Mouse (Mus musculus) CH12.LX (cell line): ENCODE data around the gene Pdlim5. TPM values are rescaled to one million over a fixed set of nuclear protein-coding genes. Genes with fewer than 3 reads are reported as not detected.

Experiments
- DNase-seq: peaks from one replicate; pipeline ENCODE4 v3.0.0-alpha.2; 2013; ENCODE audit errors: extremely low read depth
- H3K27ac ChIP-seq: 2 replicates; pipeline ENCODE4 v1.5.1; 2012; ENCODE audit warnings: low read depth, mild to moderate bottlenecking, control low read depth, moderate library complexity; ENCODE audit not compliant: insufficient read depth
- H3K27me3 ChIP-seq: replicated peaks from 2 replicates; pipeline ENCODE3; 2012; ENCODE audit warnings: inconsistent platforms
- H3K36me3 ChIP-seq, 2 experiments: replicated peaks in 1 of 2; 2 replicates each; pipeline versions ENCODE3 to v1.6.1; 2012; ENCODE audit warnings: inconsistent platforms in 1 of 2, low read length in 1 of 2, mild to moderate bottlenecking in 1 of 2, mixed read lengths in 1 of 2, moderate library complexity in 1 of 2; ENCODE audit not compliant: control insufficient read depth in 1 of 2, insufficient read depth in 1 of 2
- H3K4me1 ChIP-seq, 2 experiments: 2 replicates each; pipeline ENCODE4 v1.6.1; 2012; ENCODE audit warnings: inconsistent platforms in 1 of 2, moderate library complexity in 1 of 2; ENCODE audit not compliant: insufficient read depth in 2 of 2, control insufficient read depth in 1 of 2
- H3K4me2 ChIP-seq: 2 replicates; pipeline ENCODE4 v1.6.1; 2012; ENCODE audit warnings: low read depth, mild to moderate bottlenecking, control low read depth; ENCODE audit not compliant: poor library complexity, insufficient read depth, severe bottlenecking
- H3K4me3 ChIP-seq, 3 experiments: fragments of 150-350 bp in 1 of 3; sonication (generic) in 1 of 3; replicated peaks in 1 of 3; 2 replicates each; pipeline versions ENCODE3 to v1.5.1; 2011 to 2012; ENCODE audit warnings: low read depth in 2 of 3, low read length in 2 of 3, mild to moderate bottlenecking in 2 of 3, moderate library complexity in 2 of 3, control low read depth in 1 of 3, improper control_type of control experiment in 1 of 3, inconsistent platforms in 1 of 3, mixed read lengths in 1 of 3; ENCODE audit not compliant: poor library complexity in 1 of 3
- H3K79me2 ChIP-seq: replicated peaks from 2 replicates; pipeline ENCODE4 v1.6.1; 2012; ENCODE audit warnings: mild to moderate bottlenecking, moderate library complexity; ENCODE audit not compliant: control insufficient read depth, poor library complexity, insufficient read depth, severe bottlenecking; ENCODE audit errors: extremely low read depth
- H3K9ac ChIP-seq: 2 replicates; pipeline ENCODE4 v1.6.1; 2012; ENCODE audit warnings: low read depth, mild to moderate bottlenecking, control low read depth, moderate library complexity; ENCODE audit not compliant: insufficient read depth
- H3K9me3 ChIP-seq: replicated peaks from 2 replicates; pipeline ENCODE3; 2012; ENCODE audit warnings: low read length, inconsistent platforms, mixed read lengths
- BHLHE40 ChIP-seq: IDR thresholded peaks from 2 replicates; pipeline ENCODE4 v1.6.1; 2011; ENCODE audit warnings: mild to moderate bottlenecking, low read depth, low read length, improper control_type of control experiment
- CHD1 ChIP-seq: IDR thresholded peaks from 2 replicates; pipeline ENCODE4 v1.6.1; 2012; ENCODE audit warnings: low read depth, low read length, improper control_type of control experiment, inconsistent platforms
- CHD2 ChIP-seq: IDR thresholded peaks from 2 replicates; pipeline ENCODE4 v1.6.1; 2011; ENCODE audit warnings: low read length, improper control_type of control experiment
- CTCF ChIP-seq, 2 experiments: IDR thresholded peaks in 1 of 2; conservative IDR thresholded peaks in 1 of 2; 2 replicates each; pipeline ENCODE4 v1.5.1; 2011 to 2012; ENCODE audit warnings: low read depth in 2 of 2, low read length in 2 of 2, improper control_type of control experiment in 1 of 2, inconsistent platforms in 1 of 2, mild to moderate bottlenecking in 1 of 2, moderate library complexity in 1 of 2
- E2F4 ChIP-seq: IDR thresholded peaks from 2 replicates; pipeline ENCODE4 v1.6.1; 2011; ENCODE audit warnings: low read depth, low read length, improper control_type of control experiment; ENCODE audit not compliant: insufficient replicate concordance
- ELF1 ChIP-seq: IDR thresholded peaks from 2 replicates; pipeline ENCODE4 v1.6.1; 2014; ENCODE audit warnings: low read depth, mild to moderate bottlenecking, inconsistent platforms, low read length, improper control_type of control experiment
- EP300 ChIP-seq: IDR thresholded peaks from 2 replicates; pipeline ENCODE4 v1.6.1; 2011; ENCODE audit warnings: low read length, improper control_type of control experiment
- ETS1 ChIP-seq: conservative IDR thresholded peaks from 2 replicates; pipeline ENCODE4 v1.6.1; 2012; ENCODE audit warnings: low read depth, mild to moderate bottlenecking, inconsistent platforms, low read length, improper control_type of control experiment, moderate library complexity
- GABPA ChIP-seq: IDR thresholded peaks from 2 replicates; pipeline ENCODE4 v1.6.1; 2012; ENCODE audit warnings: low read depth, low read length, improper control_type of control experiment, inconsistent platforms; ENCODE audit not compliant: insufficient replicate concordance
- JUN ChIP-seq: IDR thresholded peaks from 2 replicates; pipeline ENCODE4 v1.6.1; 2011; ENCODE audit warnings: low read depth, mild to moderate bottlenecking, low read length, improper control_type of control experiment, moderate library complexity; ENCODE audit not compliant: insufficient read depth
- JUND ChIP-seq: conservative IDR thresholded peaks from 2 replicates; pipeline ENCODE4 v1.6.1; 2011; ENCODE audit warnings: low read depth, low read length, improper control_type of control experiment
- KAT2A ChIP-seq: IDR thresholded peaks from 2 replicates; pipeline ENCODE4 v1.6.1; 2012; ENCODE audit warnings: low read length, improper control_type of control experiment, inconsistent platforms; ENCODE audit not compliant: insufficient replicate concordance
- MAFK ChIP-seq: IDR thresholded peaks from 2 replicates; pipeline ENCODE4 v1.6.1; 2011; ENCODE audit warnings: low read length, improper control_type of control experiment; ENCODE audit not compliant: insufficient replicate concordance
- MAX ChIP-seq: IDR thresholded peaks from 2 replicates; pipeline ENCODE4 v1.6.1; 2011; ENCODE audit warnings: low read length, improper control_type of control experiment
- MAZ ChIP-seq: IDR thresholded peaks from 2 replicates; pipeline ENCODE4 v1.6.1; 2012; ENCODE audit warnings: low read depth, mild to moderate bottlenecking, inconsistent platforms, low read length, improper control_type of control experiment, moderate library complexity
- MEF2A ChIP-seq: IDR thresholded peaks from 2 replicates; pipeline ENCODE4 v1.6.1; 2014; ENCODE audit warnings: low read depth, mild to moderate bottlenecking, inconsistent platforms, low read length, improper control_type of control experiment, borderline replicate concordance
- MXI1 ChIP-seq: IDR thresholded peaks from 2 replicates; pipeline ENCODE4 v1.6.1; 2011; ENCODE audit warnings: mild to moderate bottlenecking, low read depth, low read length, improper control_type of control experiment
- MYC ChIP-seq: IDR thresholded peaks from 2 replicates; pipeline ENCODE4 v1.6.1; 2011; ENCODE audit warnings: low read depth, mild to moderate bottlenecking, improper control_type of control experiment, low read length
- NELFE ChIP-seq: IDR thresholded peaks from 2 replicates; pipeline ENCODE4 v1.6.1; 2011; ENCODE audit warnings: low read depth, low read length, improper control_type of control experiment
- NRF1 ChIP-seq: IDR thresholded peaks from 2 replicates; pipeline ENCODE4 v1.6.1; 2014; ENCODE audit warnings: low read depth, mild to moderate bottlenecking, inconsistent platforms, low read length, improper control_type of control experiment, moderate library complexity
- PAX5 ChIP-seq: IDR thresholded peaks from 2 replicates; pipeline ENCODE4 v1.6.1; 2012; ENCODE audit warnings: low read length, inconsistent platforms, mixed read lengths
- POLR2A ChIP-seq: IDR thresholded peaks from 2 replicates; pipeline ENCODE4 v1.6.1; 2011; ENCODE audit warnings: low read depth, mild to moderate bottlenecking, improper control_type of control experiment, low read length
- RAD21 ChIP-seq: IDR thresholded peaks from 2 replicates; pipeline ENCODE4 v1.6.1; 2011; ENCODE audit warnings: low read depth, mild to moderate bottlenecking, low read length, improper control_type of control experiment, moderate library complexity
- SIN3A ChIP-seq: IDR thresholded peaks from 2 replicates; pipeline ENCODE4 v1.6.1; 2012; ENCODE audit warnings: low read length, improper control_type of control experiment, inconsistent platforms
- TBP ChIP-seq: conservative IDR thresholded peaks from 2 replicates; pipeline ENCODE4 v1.6.1; 2011; ENCODE audit warnings: low read depth, low read length, improper control_type of control experiment
- TCF12 ChIP-seq: IDR thresholded peaks from 2 replicates; pipeline ENCODE4 v1.6.1; 2014; ENCODE audit warnings: low read depth, mild to moderate bottlenecking, inconsistent platforms, low read length, improper control_type of control experiment
- USF1 ChIP-seq: IDR thresholded peaks from 2 replicates; pipeline ENCODE4 v1.6.1; 2014; ENCODE audit warnings: low read depth, mild to moderate bottlenecking, inconsistent platforms, low read length, improper control_type of control experiment
- USF2 ChIP-seq: conservative IDR thresholded peaks from 2 replicates; pipeline ENCODE4 v1.6.1; 2011; ENCODE audit warnings: low read depth, low read length, improper control_type of control experiment
- ZC3H11A ChIP-seq: IDR thresholded peaks from 2 replicates; pipeline ENCODE4 v1.6.1; 2012; ENCODE audit warnings: low read depth, mild to moderate bottlenecking, inconsistent platforms, low read length, improper control_type of control experiment
- ZKSCAN1 ChIP-seq: IDR thresholded peaks from 2 replicates; pipeline ENCODE4 v1.6.1; 2012; ENCODE audit warnings: low read depth, inconsistent platforms, low read length, improper control_type of control experiment, borderline replicate concordance
- ZMIZ1 ChIP-seq: IDR thresholded peaks from 2 replicates; pipeline ENCODE4 v1.6.1; 2012; ENCODE audit warnings: low read depth, mild to moderate bottlenecking, inconsistent platforms, low read length, improper control_type of control experiment
- ZNF384 ChIP-seq: IDR thresholded peaks from 2 replicates; pipeline ENCODE4 v1.6.1; 2012; ENCODE audit warnings: low read depth, low read length, improper control_type of control experiment, inconsistent platforms
- dilution Hi-C: fragments of 300-500 bp; cut with MboI; formaldehyde crosslinking; loops from 2 replicates; pipeline ENCODE4 v1.14.3; 2020; ENCODE audit warnings: low sequenced_read_pairs; ENCODE audit not compliant: extremely low pct_unique_long_range_greater_than_20kb, extremely low pct_ligation_motif_present
- in situ Hi-C: fragments of 300-500 bp; cut with MboI; formaldehyde crosslinking; loops from 3 replicates; pipeline ENCODE4 v1.14.3; 2019; ENCODE audit warnings: low sequenced_read_pairs, low pct_ligation_motif_present, low pct_unique_long_range_greater_than_20kb, mixed read lengths
- polyA plus RNA-seq: library from polyadenylated mRNA; unstranded; fragments of >175 nt; gene quantifications from 2 replicates; pipeline ENCODE4 v1.2.1, GENCODE M21; 2012; ENCODE audit warnings: low read depth; ENCODE audit not compliant: insufficient read length
- total RNA-seq, 2 experiments: library from RNA; depleted of rRNA; stranded (reverse); fragments of 300-350 nt in 1 of 2; fragments of >200 nt in 1 of 2; gene quantifications; 2 replicates each; pipeline ENCODE4 v1.2.3; 2012 to 2014

The Pdlim5 gene
- total and polyA plus RNA-seq, 3 experiments = 22.0 to 24.6 (median 22.8) TPM

DNA sequence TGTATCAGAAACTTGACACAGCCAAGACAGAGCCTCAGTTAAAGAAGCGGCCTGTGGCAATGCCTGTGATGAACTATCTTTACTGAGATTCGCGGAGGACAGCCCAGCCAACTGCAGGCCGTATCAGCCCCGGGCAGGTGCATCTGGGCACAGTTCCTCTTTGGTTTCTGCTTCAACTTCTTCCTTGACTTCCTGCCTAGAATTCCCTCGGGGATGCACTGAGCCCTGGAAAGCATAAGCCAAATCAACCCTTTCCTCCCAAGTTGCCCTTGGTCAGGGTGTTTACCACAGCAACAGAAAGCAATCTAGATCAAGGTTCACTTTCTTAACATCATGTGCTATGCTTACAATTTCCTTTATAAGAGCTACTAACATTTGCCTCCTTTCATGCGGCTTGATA is 101.9 kb downstream of the Pdlim5 start:
- H3K4me2 ChIP-seq = no peak overlapping the region
- H3K79me2 ChIP-seq = no peaks in the 10 kb centered on the region
- TF ChIP-seq TCF12 (peak; percentile 18; the same call in 1 of the 2 replicates), USF2 (no peak), GABPA (no peak), KAT2A (no peak), CHD2 (no peak), EP300 (peak; percentile 76), ETS1 (no peak), ELF1 (no peak), PAX5 (no peak), MEF2A (no peak), ZMIZ1 (no peak)
- no peak overlapping the region for H3K9ac ChIP-seq
- H3K4me3 ChIP-seq = no peak overlapping the region
- peaks cover 3 to 17% of the 10 kb centered on the region in 2 experiments for H3K4me1 ChIP-seq
- dilution Hi-C loops (no loop called here), in situ Hi-C loops (loop anchor here (5.0 to 25.0 kb wide), 2 partner anchors 179 to 419 kb away; partner anchors contain the start of gene Kyat3)
- peaks cover 0 to 6% of the 10 kb centered on the region in 2 experiments for H3K36me3 ChIP-seq
- H3K27ac ChIP-seq = no peak overlapping the region
- H3K27me3 ChIP-seq = no peaks in the 10 kb centered on the region
- H3K9me3 ChIP-seq = no peaks in the 10 kb centered on the region
- DNase-seq = peak; percentile 77

- Histone ChIP-seq H3K27ac (no peak overlapping the region), H3K4me2 (peak overlapping the region; percentile 6; the same call in 1 of the 2 replicates), H3K4me3 (peak overlapping the region; percentile 43 to 48 (median 47)), H3K4me1 (peaks cover 0 to 16% of the 10 kb centered on the region in 2 experiments; a peak in 2 of 4 replicates), H3K27me3 (no peaks in the 10 kb centered on the region), H3K9me3 (peaks cover 5% of the 10 kb centered on the region), H3K9ac (peak overlapping the region; percentile 17; the same call in 1 of the 2 replicates), H3K36me3 (peaks cover 0 to 7% of the 10 kb centered on the region in 2 experiments), H3K79me2 (no peaks in the 10 kb centered on the region)
- dilution Hi-C loops = no loop called here
- in situ Hi-C loops = loop anchor here (25.0 kb wide), 1 partner anchor 430 kb away; the partner anchor contains the start of gene Kyat3
- peak; percentile 94 for DNase-seq
- TF ChIP-seq BHLHE40 (no peak), USF1 (no peak), POLR2A (no peak), ELF1 (no peak; the same call in 1 of the 2 replicates), ZNF384 (no peak), SIN3A (no peak), PAX5 (no peak), CTCF (conservative IDR thresholded peaks at IDR 0.05 in 1 of 2, IDR thresholded peaks at IDR 0.05 in 1 of 2; ENCODE audit: low read depth in 2 of 2, low read length in 2 of 2) (peak; percentile 82 to 98), MEF2A (peak; percentile 34; the same call in 1 of the 2 replicates), MAFK (no peak), NELFE (no peak), JUN (no peak), MAX (no peak), JUND (no peak), NRF1 (0 out of 2 replicates have a peak, but pooled peaks have one; percentile 26), ZKSCAN1 (no peak), E2F4 (no peak), TBP (no peak), CHD2 (no peak), KAT2A (no peak), RAD21 (peak; percentile 84), ZC3H11A (peak; percentile 67; the same call in 1 of the 2 replicates), MAZ (no peak), CHD1 (no peak), ZMIZ1 (no peak), MYC (no peak), MXI1 (no peak)
Observed at GRCm38 (mm10) chr3:142282706-142283105, 112.8 kb downstream of the Pdlim5 start.
